In genomic region chr5:124112531-124112930, GRCm38 (mm10) we compare ENCODE assay signal across 8 mouse cellular contexts. TPM values are rescaled to one million over a fixed set of nuclear protein-coding genes. Genes with fewer than 3 reads are reported as not detected.
A peak's percentile ranks its signal among the peaks of the same experiment; 100 is the strongest.
DNase-seq lines count a peak whose midpoint lies in the region; ATAC-seq and TF ChIP-seq lines count a peak whose summit lies in the region.

No protein-coding gene starts in this region.

- peak in 1 of 2 experiments; percentile 28 for DNase-seq in spleen, adult 2 months (ENCODE audit: low read depth in 1 of 2, low spot score in 2 of 2)
- DNase-seq in spleen, adult 18-20 months = no peak
- DNase-seq in embryonic facial prominence, embryonic 11.5 days (ENCODE audit: low spot score) = no peak
- no peak for DNase-seq in lung, postnatal 0 days (ENCODE audit: low spot score)
- no peak for DNase-seq in urinary bladder, postnatal 25 days (ENCODE audit: low spot score)
- DNase-seq in left cerebral cortex, adult 9 months (ENCODE audit: low spot score in 2 of 2) = no peak
- no peak for DNase-seq in layer of hippocampus, adult 9-11 months

- H3K9me3 ChIP-seq in embryonic facial prominence, embryonic 11.5 days (replicated peaks; ENCODE audit: control insufficient read depth, low read length) = no peaks in the 10 kb centered on the region
- H3K9me3 ChIP-seq in intestine, embryonic 15.5 days = no peaks in the 10 kb centered on the region
- H3K9me3 ChIP-seq in lung, postnatal 0 days (ENCODE audit: low read length) = no peaks in the 10 kb centered on the region

- peaks cover 16% of the 10 kb centered on the region; the same call in 1 of the 2 replicates for H3K4me1 ChIP-seq in spleen, adult 2 months (ENCODE audit: control insufficient read depth, insufficient read depth, insufficient read length)
- peaks cover 12% of the 10 kb centered on the region for H3K4me1 ChIP-seq in embryonic facial prominence, embryonic 11.5 days (ENCODE audit: control insufficient read depth, insufficient read depth, low read length)
- peaks cover 26% of the 10 kb centered on the region for H3K4me1 ChIP-seq in intestine, embryonic 15.5 days (replicated peaks)
- peaks cover 18% of the 10 kb centered on the region; the same call in 1 of the 2 replicates for H3K4me1 ChIP-seq in lung, postnatal 0 days (ENCODE audit: insufficient read depth, low read depth, low read length)

- TF ChIP-seq POLR2A in spleen, adult 2 months (IDR thresholded peaks at IDR 0.05; ENCODE audit: low read depth, low read length) = no peak

- ATAC-seq in embryonic facial prominence, embryonic 11.5 days (replicated peaks; ENCODE audit: insufficient number of reproducible peaks, low FRiP score, low TSS enrichment, low read depth) = peak; percentile 4; the same call in 1 of the 2 replicates
- peak; percentile 4; the same call in 1 of the 2 replicates for ATAC-seq in intestine, embryonic 15.5 days
- no peak; the same call in 1 of the 2 replicates for ATAC-seq in lung, postnatal 0 days

- WGBS in spleen, adult 2 months = under 1% methylated on average over 18 of the region's 18 CpGs
- WGBS in embryonic facial prominence, embryonic 11.5 days = 1% methylated on average over 18 of the region's 18 CpGs
- WGBS in intestine, embryonic 15.5 days = 2% methylated on average over 18 of the region's 18 CpGs
- under 1% methylated on average over 18 of the region's 18 CpGs for WGBS in lung, postnatal 0 days

- TF ChIP-seq CTCF in spleen, adult 2 months (IDR thresholded peaks at IDR 0.05; ENCODE audit: extremely low read depth, insufficient read depth, insufficient read length, insufficient replicate concordance) = no peak
- TF ChIP-seq CTCF in lung, postnatal 0 days (IDR thresholded peaks at IDR 0.05) = no peak

- H3K27ac ChIP-seq in spleen, adult 2 months (ENCODE audit: insufficient read depth, low read length) = peak overlapping the region; percentile 6; the same call in 1 of the 2 replicates
- H3K27ac ChIP-seq in embryonic facial prominence, embryonic 11.5 days (replicated peaks; ENCODE audit: low read depth, low read length) = no peak overlapping the region; the same call in 1 of the 2 replicates
- peak overlapping the region; percentile 78 for H3K27ac ChIP-seq in intestine, embryonic 15.5 days
- peak overlapping the region; percentile 87 for H3K27ac ChIP-seq in lung, postnatal 0 days (ENCODE audit: low read length)

- H3K9ac ChIP-seq in embryonic facial prominence, embryonic 11.5 days (replicated peaks; ENCODE audit: low read length) = peak overlapping the region; percentile 74
- H3K9ac ChIP-seq in intestine, embryonic 15.5 days = peak overlapping the region; percentile 72
- H3K9ac ChIP-seq in lung, postnatal 0 days (replicated peaks; ENCODE audit: low read depth) = peak overlapping the region; percentile 66

- TF ChIP-seq EP300 in lung, postnatal 0 days (IDR thresholded peaks at IDR 0.05) = no peak

- H3K27me3 ChIP-seq in spleen, adult 2 months (ENCODE audit: control insufficient read depth, insufficient read depth, low read length) = no peaks in the 10 kb centered on the region
- no peaks in the 10 kb centered on the region for H3K27me3 ChIP-seq in embryonic facial prominence, embryonic 11.5 days (ENCODE audit: control insufficient read depth, insufficient read depth, low read length)
- no peaks in the 10 kb centered on the region for H3K27me3 ChIP-seq in intestine, embryonic 15.5 days (replicated peaks)
- no peaks in the 10 kb centered on the region for H3K27me3 ChIP-seq in lung, postnatal 0 days (replicated peaks; ENCODE audit: insufficient read depth, low read length)

- H3K36me3 ChIP-seq in spleen, adult 2 months (ENCODE audit: control insufficient read depth, insufficient read depth, low read length) = peaks cover 4% of the 10 kb centered on the region; the same call in 1 of the 2 replicates
- no peaks in the 10 kb centered on the region for H3K36me3 ChIP-seq in embryonic facial prominence, embryonic 11.5 days (replicated peaks; ENCODE audit: control insufficient read depth, insufficient read depth, low read depth, low read length)
- H3K36me3 ChIP-seq in intestine, embryonic 15.5 days = peaks cover 7% of the 10 kb centered on the region
- H3K36me3 ChIP-seq in lung, postnatal 0 days (ENCODE audit: insufficient read depth, low read length) = no peaks in the 10 kb centered on the region; the same call in 1 of the 2 replicates

- peak overlapping the region; percentile 90 for H3K4me3 ChIP-seq in spleen, adult 2 months (ENCODE audit: extremely low read depth, insufficient read depth, insufficient read length)
- peak overlapping the region; percentile 80 for H3K4me3 ChIP-seq in embryonic facial prominence, embryonic 11.5 days (ENCODE audit: low read depth, low read length)
- peak overlapping the region; percentile 90 for H3K4me3 ChIP-seq in intestine, embryonic 15.5 days (replicated peaks)
- H3K4me3 ChIP-seq in lung, postnatal 0 days (ENCODE audit: low read depth, low read length) = peak overlapping the region; percentile 79

- peak overlapping the region; percentile 88 for H3K4me2 ChIP-seq in embryonic facial prominence, embryonic 11.5 days (ENCODE audit: low read depth, low read length)
- peak overlapping the region; percentile 78 for H3K4me2 ChIP-seq in intestine, embryonic 15.5 days (replicated peaks)
- H3K4me2 ChIP-seq in lung, postnatal 0 days (replicated peaks; ENCODE audit: low read depth, low read length) = peak overlapping the region; percentile 90

RNA-seq across cellular contexts. Expression of gene Ogfod2, which starts 0.4 kb away (rescaled TPM):
- 35.5 and 52.0 TPM in 2 replicates for polyA plus RNA-seq in spleen, adult 2 months (2012; rRNA removed)
- polyA plus RNA-seq in embryonic facial prominence, embryonic 11.5 days (2014; fragmentation: Nextera tagmentation; extraction: Ambion mirVana) = 9.6 and 10.6 TPM in 2 replicates
- 26.3 and 29.2 TPM in 2 replicates for polyA plus RNA-seq in intestine, embryonic 15.5 days (2015; fragmentation: Nextera tagmentation; extraction: Ambion mirVana)
- 27.4 and 29.4 TPM in 2 replicates for polyA plus RNA-seq in lung, postnatal 0 days (2015; fragmentation: Nextera tagmentation; extraction: Ambion mirVana)

RNA-seq across cellular contexts. Expression of gene Arl6ip4, which starts 3.4 kb away (rescaled TPM):
- 28.2 and 36.0 TPM in 2 replicates for polyA plus RNA-seq in spleen, adult 2 months (2012; rRNA removed)
- 81.3 and 97.4 TPM in 2 replicates for polyA plus RNA-seq in embryonic facial prominence, embryonic 11.5 days (2014; fragmentation: Nextera tagmentation; extraction: Ambion mirVana)
- polyA plus RNA-seq in intestine, embryonic 15.5 days (2015; fragmentation: Nextera tagmentation; extraction: Ambion mirVana) = 90.8 and 95.4 TPM in 2 replicates
- polyA plus RNA-seq in lung, postnatal 0 days (2015; fragmentation: Nextera tagmentation; extraction: Ambion mirVana) = 92.2 and 99.7 TPM in 2 replicates

RNA-seq across cellular contexts. Expression of gene Abcb9, which starts 16.9 kb away (rescaled TPM):
- 7.0 and 7.8 TPM in 2 replicates for polyA plus RNA-seq in spleen, adult 2 months (2012; rRNA removed)
- 0.46 and 0.59 TPM in 2 replicates for polyA plus RNA-seq in embryonic facial prominence, embryonic 11.5 days (2014; fragmentation: Nextera tagmentation; extraction: Ambion mirVana)
- polyA plus RNA-seq in intestine, embryonic 15.5 days (2015; fragmentation: Nextera tagmentation; extraction: Ambion mirVana) = 2.3 and 2.5 TPM in 2 replicates
- 2.6 and 3.1 TPM in 2 replicates for polyA plus RNA-seq in lung, postnatal 0 days (2015; fragmentation: Nextera tagmentation; extraction: Ambion mirVana)
